Mouse (Mus musculus) forelimb bud, embryonic 11.5 days (tissue): ENCODE data around the gene Gm7942.
"Not testable (repeated sequence)": the region's sequence is repeated elsewhere in the genome, so short reads cannot be mapped to it uniquely, and the experiment has no call there.

Experiments
- DNase-seq: peaks from one replicate; pipeline ENCODE4 v3.0.0-alpha.2; 2012; ENCODE audit warnings: low read depth, low spot score

The Gm7942 gene

DNA sequence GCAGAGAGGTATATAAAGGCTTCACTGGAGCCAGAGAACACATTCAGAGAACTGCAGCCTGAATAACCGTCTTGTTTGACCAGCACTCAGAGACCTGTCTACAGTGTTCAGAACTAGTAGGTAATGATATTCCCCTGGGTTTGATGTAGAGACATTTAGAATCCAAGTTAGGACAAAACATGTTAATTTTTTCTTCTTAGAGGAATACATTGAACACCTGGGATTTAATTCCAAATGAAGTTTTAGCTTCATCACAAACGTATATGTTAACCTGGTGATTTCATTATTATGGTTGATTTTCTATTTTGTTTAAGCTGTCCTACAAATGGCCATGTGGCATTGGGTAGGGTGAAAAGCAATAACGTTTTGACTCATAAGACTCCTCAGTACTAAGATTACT, at the start of gene Gm7942:
Gm7942 (plus strand) TSS at position 301 of the 400 bp plus-strand sequence.
- not testable (repeated sequence) for DNase-seq
